Mouse (Mus musculus) kidney, embryonic 16.5 days (tissue): ENCODE measurements around the gene Cacna1s. TPM values are rescaled to one million over a fixed set of nuclear protein-coding genes. Genes with fewer than 3 reads are reported as not detected.

ENCODE experiments used
- ATAC-seq: fragments of 200-750 bp; cut with Nextera tagmentation; 2 replicates; pipeline ENCODE4 v1.8.0; 2017; ENCODE audit warnings: moderate TSS enrichment; ENCODE audit not compliant: low FRiP score, low TSS enrichment
- H3K27ac ChIP-seq: fragments of 300-500 bp; sonication (generic); 2 replicates; pipeline ENCODE4 v1.5.1; 2014; ENCODE audit warnings: low read length
- H3K27me3 ChIP-seq: fragments of 300-500 bp; sonication (generic); 2 replicates; pipeline ENCODE4 v1.6.1; 2014; ENCODE audit warnings: low read length, control low read depth, mixed read lengths; ENCODE audit not compliant: insufficient read depth
- H3K36me3 ChIP-seq: fragments of 300-500 bp; sonication (generic); 2 replicates; pipeline ENCODE4 v1.6.1; 2014; ENCODE audit warnings: low read length, control low read depth, mixed read lengths; ENCODE audit not compliant: insufficient read depth
- H3K4me1 ChIP-seq: fragments of 300-500 bp; sonication (generic); 2 replicates; pipeline ENCODE4 v1.6.1; 2014; ENCODE audit warnings: low read length, control low read depth, mixed read lengths; ENCODE audit not compliant: insufficient read depth
- H3K4me2 ChIP-seq: fragments of 300-500 bp; sonication (generic); replicated peaks from 2 replicates; pipeline ENCODE4 v1.6.1; 2014; ENCODE audit warnings: low read depth, low read length
- H3K4me3 ChIP-seq: fragments of 300-500 bp; sonication (generic); 2 replicates; pipeline ENCODE4 v1.5.1; 2014; ENCODE audit warnings: mild to moderate bottlenecking, low read length
- H3K9ac ChIP-seq: fragments of 300-500 bp; sonication (generic); replicated peaks from 2 replicates; pipeline ENCODE4 v1.6.1; 2014; ENCODE audit warnings: low read length
- H3K9me3 ChIP-seq: fragments of 300-500 bp; sonication (generic); 2 replicates; pipeline ENCODE4 v1.6.1; 2016; ENCODE audit warnings: low read length, control low read depth
- WGBS: fragments of 180-500 bp; shearing (Covaris S2); extraction: QIAGEN DNeasy Blood & Tissue Kit; methylation state at CpG from one replicate; pipeline ENCODE4 v1.1.7; 2014; 5-methylcytosine and 5-hydroxymethylcytosine counted together
- polyA plus RNA-seq: library from polyadenylated mRNA; unstranded; fragments of >200 nt; fragmentation: Nextera tagmentation; extraction: Ambion mirVana; gene quantifications from 2 replicates; pipeline ENCODE4 v1.2.1, GENCODE M21; 2015

Gene Cacna1s
- polyA plus RNA-seq, 1 experiment from 2014 or later = 0.36 TPM

GRCm38 (mm10) chr1:136102981-136103380 lies 50.4 kb downstream of the Cacna1s start:
- no peak for ATAC-seq
- WGBS = 78% methylated on average over 2 of the region's 2 CpGs

GRCm38 (mm10) chr1:136103696-136104095 lies 51.1 kb downstream of the Cacna1s start:
- no peaks in the 10 kb centered on the region for H3K36me3 ChIP-seq
- H3K4me1 ChIP-seq = 0 out of 2 replicates have a peak, but pooled peaks cover 7% of the 10 kb centered on the region
- no peak for ATAC-seq
- no peak overlapping the region for H3K4me3 ChIP-seq
- no peak overlapping the region for H3K27ac ChIP-seq
- H3K27me3 ChIP-seq = no peaks in the 10 kb centered on the region
- no peak overlapping the region for H3K4me2 ChIP-seq
- no peak overlapping the region for H3K9ac ChIP-seq
- H3K9me3 ChIP-seq = no peaks in the 10 kb centered on the region
- 84% methylated on average over 7 of the region's 7 CpGs for WGBS

More at GRCm38 (mm10) chr1:136102981-136103380, 50.4 kb downstream of the Cacna1s start:
- Histone ChIP-seq H3K4me1 (0 out of 2 replicates have a peak, but pooled peaks cover 7% of the 10 kb centered on the region), H3K4me2 (no peak overlapping the region), H3K4me3 (no peak overlapping the region), H3K27ac (no peak overlapping the region), H3K27me3 (no peaks in the 10 kb centered on the region), H3K9me3 (no peaks in the 10 kb centered on the region), H3K9ac (no peak overlapping the region), H3K36me3 (no peaks in the 10 kb centered on the region)

GRCm38 (mm10) chr1:136104741-136105140 lies 52.2 kb downstream of the Cacna1s start:
- no peak overlapping the region for H3K4me2 ChIP-seq
- 31% methylated on average over 4 of the region's 4 CpGs for WGBS

GRCm38 (mm10) chr1:136109464-136109863 lies 56.9 kb downstream of the Cacna1s start:
- H3K36me3 ChIP-seq = no peaks in the 10 kb centered on the region
- no peak overlapping the region for H3K4me2 ChIP-seq
- H3K27ac ChIP-seq = no peak overlapping the region
- H3K9me3 ChIP-seq = no peaks in the 10 kb centered on the region
- H3K9ac ChIP-seq = no peak overlapping the region
- H3K4me1 ChIP-seq = 0 out of 2 replicates have a peak, but pooled peaks cover 7% of the 10 kb centered on the region
- no peak for ATAC-seq
- WGBS = 79% methylated on average over 2 of the region's 2 CpGs
- no peak overlapping the region for H3K4me3 ChIP-seq
- H3K27me3 ChIP-seq = no peaks in the 10 kb centered on the region

More at GRCm38 (mm10) chr1:136104741-136105140, 52.2 kb downstream of the Cacna1s start:
- Histone ChIP-seq H3K27ac (no peak overlapping the region), H3K4me3 (no peak overlapping the region), H3K27me3 (no peaks in the 10 kb centered on the region), H3K36me3 (no peaks in the 10 kb centered on the region), H3K4me1 (0 out of 2 replicates have a peak, but pooled peaks cover 7% of the 10 kb centered on the region), H3K9me3 (no peaks in the 10 kb centered on the region), H3K9ac (no peak overlapping the region)
- ATAC-seq = no peak

GRCm38 (mm10) chr1:136116183-136116582 lies 63.6 kb downstream of the Cacna1s start:
- no peak overlapping the region for H3K27ac ChIP-seq
- peaks cover 2% of the 10 kb centered on the region; the same call in 1 of the 2 replicates for H3K4me1 ChIP-seq
- no peaks in the 10 kb centered on the region for H3K27me3 ChIP-seq
- no peaks in the 10 kb centered on the region for H3K36me3 ChIP-seq
- ATAC-seq = no peak
- 25% methylated on average over 3 of the region's 3 CpGs for WGBS
- no peaks in the 10 kb centered on the region for H3K9me3 ChIP-seq
- no peak overlapping the region for H3K9ac ChIP-seq
- no peak overlapping the region for H3K4me3 ChIP-seq
- H3K4me2 ChIP-seq = no peak overlapping the region

- Histone ChIP-seq H3K4me3 (no peak overlapping the region), H3K36me3 (no peaks in the 10 kb centered on the region), H3K4me2 (no peak overlapping the region), H3K27me3 (no peaks in the 10 kb centered on the region), H3K9ac (no peak overlapping the region), H3K9me3 (no peaks in the 10 kb centered on the region), H3K4me1 (peaks cover 2% of the 10 kb centered on the region; the same call in 1 of the 2 replicates), H3K27ac (no peak overlapping the region)
- 86% methylated on average over 9 of the region's 9 CpGs for WGBS
- no peak for ATAC-seq
Observed at GRCm38 (mm10) chr1:136117069-136117468, 64.5 kb downstream of the Cacna1s start.

- Histone ChIP-seq H3K4me1 (peaks cover 2% of the 10 kb centered on the region; the same call in 1 of the 2 replicates), H3K36me3 (no peaks in the 10 kb centered on the region), H3K4me3 (no peak overlapping the region), H3K9me3 (no peaks in the 10 kb centered on the region), H3K27ac (no peak overlapping the region), H3K9ac (no peak overlapping the region), H3K27me3 (no peaks in the 10 kb centered on the region), H3K4me2 (no peak overlapping the region)
- WGBS = 29% methylated on average over 8 of the region's 8 CpGs
- no peak for ATAC-seq
Observed at GRCm38 (mm10) chr1:136118875-136119274, 66.3 kb downstream of the Cacna1s start.

- no peaks in the 10 kb centered on the region for H3K36me3 ChIP-seq
- no peaks in the 10 kb centered on the region for H3K27me3 ChIP-seq
- H3K4me2 ChIP-seq = no peak overlapping the region
- H3K9me3 ChIP-seq = no peaks in the 10 kb centered on the region
- peaks cover 2% of the 10 kb centered on the region; the same call in 1 of the 2 replicates for H3K4me1 ChIP-seq
- H3K9ac ChIP-seq = no peak overlapping the region
- WGBS = 76% methylated on average over 7 of the region's 7 CpGs
- ATAC-seq = no peak
- H3K4me3 ChIP-seq = no peak overlapping the region
- H3K27ac ChIP-seq = no peak overlapping the region
Observed at GRCm38 (mm10) chr1:136119571-136120262, 67.2 kb downstream of the Cacna1s start.

GRCm38 (mm10) chr1:136120263-136120603 lies 67.7 kb downstream of the Cacna1s start:
- Histone ChIP-seq H3K9ac (no peak overlapping the region), H3K36me3 (no peaks in the 10 kb centered on the region), H3K4me3 (no peak overlapping the region), H3K4me2 (no peak overlapping the region), H3K27ac (no peak overlapping the region), H3K9me3 (no peaks in the 10 kb centered on the region), H3K27me3 (no peaks in the 10 kb centered on the region), H3K4me1 (peaks cover 2% of the 10 kb centered on the region; the same call in 1 of the 2 replicates)
- ATAC-seq = no peak
- WGBS = 55% methylated on average over 1 of the region's 1 CpGs

- no peak for ATAC-seq
- Histone ChIP-seq H3K27me3 (no peaks in the 10 kb centered on the region), H3K9me3 (no peaks in the 10 kb centered on the region), H3K4me3 (no peak overlapping the region), H3K36me3 (no peaks in the 10 kb centered on the region), H3K4me1 (peaks cover 2% of the 10 kb centered on the region; the same call in 1 of the 2 replicates), H3K4me2 (no peak overlapping the region), H3K9ac (no peak overlapping the region), H3K27ac (no peak overlapping the region)
- 57% methylated on average over 6 of the region's 6 CpGs for WGBS
Observed at GRCm38 (mm10) chr1:136120785-136121184, 68.2 kb downstream of the Cacna1s start.
